Mouse (Mus musculus): ENCODE measurements around the gene Cd63. TPM values are rescaled to one million over a fixed set of nuclear protein-coding genes. Genes with fewer than 3 reads are reported as not detected.

The Cd63 gene
- polyA plus RNA-seq, 1 experiment from 2014 or later: 119 TPM

GRCm38 (mm10) chr10:128947496-128947895, 46.7 kb downstream of the Cd63 start:
- no peaks in the 10 kb centered on the region for H3K4me1 ChIP-seq (replicated peaks; ENCODE audit: control insufficient read depth, insufficient read depth, low read length)
- no peaks in the 10 kb centered on the region for H3K27me3 ChIP-seq (replicated peaks; ENCODE audit: control insufficient read depth, insufficient read depth, low read length)
- 88% methylated on average over 4 of the region's 4 CpGs for WGBS
- H3K36me3 ChIP-seq (ENCODE audit: control insufficient read depth, insufficient read depth): no peaks in the 10 kb centered on the region
- H3K27ac ChIP-seq (ENCODE audit: low read length): no peak overlapping the region
- H3K4me3 ChIP-seq (replicated peaks; ENCODE audit: low read length): no peak overlapping the region
- ATAC-seq: no peak
- H3K9ac ChIP-seq (replicated peaks; ENCODE audit: low read depth, low read length): no peak overlapping the region
- H3K4me2 ChIP-seq (ENCODE audit: low read length): no peak overlapping the region
- no peaks in the 10 kb centered on the region for H3K9me3 ChIP-seq (ENCODE audit: control insufficient read depth, low read length)

- no peaks in the 10 kb centered on the region for H3K9me3 ChIP-seq (ENCODE audit: control insufficient read depth, low read length)
- H3K27ac ChIP-seq (ENCODE audit: low read length): no peak overlapping the region
- no peaks in the 10 kb centered on the region for H3K36me3 ChIP-seq (ENCODE audit: control insufficient read depth, insufficient read depth)
- no peak overlapping the region for H3K4me2 ChIP-seq (ENCODE audit: low read length)
- 73% methylated on average over 16 of the region's 16 CpGs for WGBS
- no peak overlapping the region for H3K9ac ChIP-seq (replicated peaks; ENCODE audit: low read depth, low read length)
- H3K4me3 ChIP-seq (replicated peaks; ENCODE audit: low read length): no peak overlapping the region
- H3K27me3 ChIP-seq (replicated peaks; ENCODE audit: control insufficient read depth, insufficient read depth, low read length): no peaks in the 10 kb centered on the region
- ATAC-seq: no peak
- H3K4me1 ChIP-seq (replicated peaks; ENCODE audit: control insufficient read depth, insufficient read depth, low read length): no peaks in the 10 kb centered on the region
These were observed 49.6 kb downstream of the Cd63 start for GRCm38 (mm10) chr10:128950208-128950887.

GRCm38 (mm10) chr10:128958340-128958739, 57.6 kb downstream of the Cd63 start:
- Histone ChIP-seq H3K27me3 (replicated peaks; ENCODE audit: control insufficient read depth, insufficient read depth, low read length) (no peaks in the 10 kb centered on the region), H3K4me3 (replicated peaks; ENCODE audit: low read length) (no peak overlapping the region), H3K36me3 (ENCODE audit: control insufficient read depth, insufficient read depth) (no peaks in the 10 kb centered on the region), H3K9ac (replicated peaks; ENCODE audit: low read depth, low read length) (no peak overlapping the region), H3K4me2 (ENCODE audit: low read length) (no peak overlapping the region), H3K4me1 (replicated peaks; ENCODE audit: control insufficient read depth, insufficient read depth, low read length) (no peaks in the 10 kb centered on the region), H3K9me3 (ENCODE audit: control insufficient read depth, low read length) (no peaks in the 10 kb centered on the region), H3K27ac (ENCODE audit: low read length) (no peak overlapping the region)
- 81% methylated on average over 10 of the region's 10 CpGs for WGBS
- ATAC-seq: no peak

- no peak for ATAC-seq
- no peak overlapping the region for H3K4me3 ChIP-seq (replicated peaks; ENCODE audit: low read length)
- 79% methylated on average over 4 of the region's 4 CpGs for WGBS
- no peak overlapping the region for H3K27ac ChIP-seq (ENCODE audit: low read length)
- H3K9ac ChIP-seq (replicated peaks; ENCODE audit: low read depth, low read length): no peak overlapping the region
- H3K4me1 ChIP-seq (replicated peaks; ENCODE audit: control insufficient read depth, insufficient read depth, low read length): no peaks in the 10 kb centered on the region
- no peaks in the 10 kb centered on the region for H3K9me3 ChIP-seq (ENCODE audit: control insufficient read depth, low read length)
- no peak overlapping the region for H3K4me2 ChIP-seq (ENCODE audit: low read length)
- H3K36me3 ChIP-seq (ENCODE audit: control insufficient read depth, insufficient read depth): no peaks in the 10 kb centered on the region
- H3K27me3 ChIP-seq (replicated peaks; ENCODE audit: control insufficient read depth, insufficient read depth, low read length): no peaks in the 10 kb centered on the region
These were observed 59.4 kb downstream of the Cd63 start for GRCm38 (mm10) chr10:128960142-128960541.

GRCm38 (mm10) chr10:128960590-128961584, 60.1 kb downstream of the Cd63 start, which contains the start of gene Mettl7b:
Gene Mettl7b, minus strand, starts transcription at chr10:128960988.
- Histone ChIP-seq H3K36me3 (ENCODE audit: control insufficient read depth, insufficient read depth) (no peaks in the 10 kb centered on the region), H3K9ac (replicated peaks; ENCODE audit: low read depth, low read length) (no peak within 1 kb of the TSS), H3K4me3 (replicated peaks; ENCODE audit: low read length) (no peak within 1 kb of the TSS), H3K27ac (ENCODE audit: low read length) (no peak within 1 kb of the TSS), H3K27me3 (replicated peaks; ENCODE audit: control insufficient read depth, insufficient read depth, low read length) (no peaks in the 10 kb centered on the region), H3K4me1 (replicated peaks; ENCODE audit: control insufficient read depth, insufficient read depth, low read length) (no peaks in the 10 kb centered on the region), H3K4me2 (ENCODE audit: low read length) (no peak within 1 kb of the TSS), H3K9me3 (ENCODE audit: control insufficient read depth, low read length) (no peaks in the 10 kb centered on the region)
- ATAC-seq: no peak
- 87% methylated on average over 12 of the region's 12 CpGs for WGBS

Other genes starting within 250 kb of the Cd63 start
- gene Suox, start 226.9 kb upstream of the Cd63 start, polyA plus RNA-seq (2015; fragmentation: Nextera tagmentation; extraction: Ambion mirVana): 11.2 and 12.7 TPM in 2 replicates
- 128 and 131 TPM in 2 replicates for gene Rab5b, start 204.7 kb upstream of the Cd63 start, polyA plus RNA-seq (2015; fragmentation: Nextera tagmentation; extraction: Ambion mirVana)
- 0.14 and 0.25 TPM in 2 replicates for gene Pmel, start 196.8 kb upstream of the Cd63 start, polyA plus RNA-seq (2015; fragmentation: Nextera tagmentation; extraction: Ambion mirVana)
- gene Cdk2, start 196.0 kb upstream of the Cd63 start, polyA plus RNA-seq (2015; fragmentation: Nextera tagmentation; extraction: Ambion mirVana): 29.7 and 37.8 TPM in 2 replicates
- 4.6 and 5.1 TPM in 2 replicates for gene Dgka, start 156.1 kb upstream of the Cd63 start, polyA plus RNA-seq (2015; fragmentation: Nextera tagmentation; extraction: Ambion mirVana)
- gene Pym1, start 153.1 kb upstream of the Cd63 start, polyA plus RNA-seq (2015; fragmentation: Nextera tagmentation; extraction: Ambion mirVana): 37.9 and 43.6 TPM in 2 replicates
- gene Mmp19, start 110.1 kb upstream of the Cd63 start, polyA plus RNA-seq (2015; fragmentation: Nextera tagmentation; extraction: Ambion mirVana): 0.54 and 0.73 TPM in 2 replicates
- gene Dnajc14, start 96.9 kb upstream of the Cd63 start, polyA plus RNA-seq (2015; fragmentation: Nextera tagmentation; extraction: Ambion mirVana): 67.2 and 68.2 TPM in 2 replicates
- 10.7 and 13.7 TPM in 2 replicates for gene Tmem198b, start 96.6 kb upstream of the Cd63 start, polyA plus RNA-seq (2015; fragmentation: Nextera tagmentation; extraction: Ambion mirVana)
- 180 and 194 TPM in 2 replicates for gene Sarnp, start 83.7 kb upstream of the Cd63 start, polyA plus RNA-seq (2015; fragmentation: Nextera tagmentation; extraction: Ambion mirVana)
- gene Ormdl2, start 79.3 kb upstream of the Cd63 start, polyA plus RNA-seq (2015; fragmentation: Nextera tagmentation; extraction: Ambion mirVana): 20.9 and 22.5 TPM in 2 replicates
- 5.6 and 7.0 TPM in 2 replicates for gene Gdf11, start 9.3 kb upstream of the Cd63 start, polyA plus RNA-seq (2015; fragmentation: Nextera tagmentation; extraction: Ambion mirVana)
- gene Rdh5, start 21.9 kb downstream of the Cd63 start, polyA plus RNA-seq (2015; fragmentation: Nextera tagmentation; extraction: Ambion mirVana): 8.6 and 12.3 TPM in 2 replicates
- 203 and 221 TPM in 2 replicates for gene Bloc1s1, start 23.0 kb downstream of the Cd63 start, polyA plus RNA-seq (2015; fragmentation: Nextera tagmentation; extraction: Ambion mirVana)
- 3.1 and 3.4 TPM in 2 replicates for gene Itga7, start 32.8 kb downstream of the Cd63 start, polyA plus RNA-seq (2015; fragmentation: Nextera tagmentation; extraction: Ambion mirVana)
- gene Mettl7b, start 60.0 kb downstream of the Cd63 start, polyA plus RNA-seq (2015; fragmentation: Nextera tagmentation; extraction: Ambion mirVana): not detected in 2 replicates
- not detected in 2 replicates for gene Olfr9, start 88.4 kb downstream of the Cd63 start, polyA plus RNA-seq (2015; fragmentation: Nextera tagmentation; extraction: Ambion mirVana)
- not detected in 2 replicates for gene Olfr763, start 109.8 kb downstream of the Cd63 start, polyA plus RNA-seq (2015; fragmentation: Nextera tagmentation; extraction: Ambion mirVana)
- not detected in 2 replicates for gene Olfr764-ps1, start 138.9 kb downstream of the Cd63 start, polyA plus RNA-seq (2015; fragmentation: Nextera tagmentation; extraction: Ambion mirVana)
- gene Olfr765, start 149.0 kb downstream of the Cd63 start, polyA plus RNA-seq (2015; fragmentation: Nextera tagmentation; extraction: Ambion mirVana): not detected in 2 replicates
- not detected in 2 replicates for gene Olfr766-ps1, start 168.0 kb downstream of the Cd63 start, polyA plus RNA-seq (2015; fragmentation: Nextera tagmentation; extraction: Ambion mirVana)
- gene Olfr767, start 181.9 kb downstream of the Cd63 start, polyA plus RNA-seq (2015; fragmentation: Nextera tagmentation; extraction: Ambion mirVana): not detected in 2 replicates
- not detected in 2 replicates for gene Olfr768, start 198.4 kb downstream of the Cd63 start, polyA plus RNA-seq (2015; fragmentation: Nextera tagmentation; extraction: Ambion mirVana)
- gene Olfr769, start 216.9 kb downstream of the Cd63 start, polyA plus RNA-seq (2015; fragmentation: Nextera tagmentation; extraction: Ambion mirVana): not detected in 2 replicates
- not detected in 2 replicates for gene Olfr770, start 238.0 kb downstream of the Cd63 start, polyA plus RNA-seq (2015; fragmentation: Nextera tagmentation; extraction: Ambion mirVana)

Data from forebrain, embryonic 16.5 days (tissue).